Mouse (Mus musculus) bone marrow, adult 2 months (tissue): ENCODE data around the gene Rmdn2.

Experiments
- CTCF ChIP-seq: fragments of 200-500 bp; IDR thresholded peaks from 2 replicates; pipeline ENCODE4 v1.5.1; 2011; ENCODE audit warnings: low read length, control low read depth; ENCODE audit not compliant: control insufficient read depth, insufficient read depth
- POLR2A ChIP-seq: fragments of 200-500 bp; IDR thresholded peaks from 2 replicates; pipeline ENCODE4 v1.6.1; 2011; ENCODE audit warnings: low read depth, mild to moderate bottlenecking, control low read depth, low read length, borderline replicate concordance; ENCODE audit not compliant: control insufficient read depth

GRCm38 (mm10) chr17:79661387-79661786 lies 49.7 kb downstream of the Rmdn2 start:
- TF ChIP-seq CTCF = no peak
- no peak for TF ChIP-seq POLR2A
